Mouse (Mus musculus): ENCODE results near the gene Sec16b.

Sec16b gene

GRCm38 (mm10) chr1:157506522-157506921, at the start of gene Sec16b:
Gene Sec16b, plus strand, starts transcription at chr1:157506728.
- DNase-seq (ENCODE audit: low spot score) = peak; percentile 41

GRCm38 (mm10) chr1:157457789-157458188, 48.7 kb upstream of the Sec16b start:
- no peak for DNase-seq (ENCODE audit: low spot score)

- peak; percentile 79 for DNase-seq (ENCODE audit: low spot score)
Measured at GRCm38 (mm10) chr1:157458421-157459208, 47.9 kb upstream of the Sec16b start, which contains the start of gene Cryzl2. Gene Cryzl2, plus strand, starts transcription at chr1:157458577.

GRCm38 (mm10) chr1:157459904-157460303, 46.6 kb upstream of the Sec16b start:
- peak; percentile 23 for DNase-seq (ENCODE audit: low spot score)

GRCm38 (mm10) chr1:157461276-157461675, 45.3 kb upstream of the Sec16b start:
- DNase-seq (ENCODE audit: low spot score) = no peak

- DNase-seq (ENCODE audit: low spot score) = no peak
Measured at GRCm38 (mm10) chr1:157462336-157462735, 44.2 kb upstream of the Sec16b start.

GRCm38 (mm10) chr1:157465194-157465593, 41.3 kb upstream of the Sec16b start:
- peak; percentile 31 for DNase-seq (ENCODE audit: low spot score)

GRCm38 (mm10) chr1:157467866-157468265, 38.7 kb upstream of the Sec16b start:
- no peak for DNase-seq (ENCODE audit: low spot score)

- no peak for DNase-seq (ENCODE audit: low spot score)
Measured at GRCm38 (mm10) chr1:157470761-157471386, 35.7 kb upstream of the Sec16b start.

GRCm38 (mm10) chr1:157472716-157473115, 33.8 kb upstream of the Sec16b start:
- DNase-seq (ENCODE audit: low spot score) = no peak

- no peak for DNase-seq (ENCODE audit: low spot score)
Measured at GRCm38 (mm10) chr1:157474865-157475264, 31.7 kb upstream of the Sec16b start.

- DNase-seq (ENCODE audit: low spot score) = no peak
Measured at GRCm38 (mm10) chr1:157476231-157476630, 30.3 kb upstream of the Sec16b start.

GRCm38 (mm10) chr1:157480090-157480489, 26.4 kb upstream of the Sec16b start:
- no peak for DNase-seq (ENCODE audit: low spot score)

GRCm38 (mm10) chr1:157480901-157481300, 25.6 kb upstream of the Sec16b start:
- no peak for DNase-seq (ENCODE audit: low spot score)

- no peak for DNase-seq (ENCODE audit: low spot score)
Measured at GRCm38 (mm10) chr1:157481666-157482065, 24.9 kb upstream of the Sec16b start.

GRCm38 (mm10) chr1:157484161-157484560, 22.4 kb upstream of the Sec16b start:
- no peak for DNase-seq (ENCODE audit: low spot score)

- DNase-seq (ENCODE audit: low spot score) = no peak
Measured at GRCm38 (mm10) chr1:157500657-157501056, 5.9 kb upstream of the Sec16b start.

GRCm38 (mm10) chr1:157501352-157501945, 5.1 kb upstream of the Sec16b start:
- DNase-seq (ENCODE audit: low spot score) = no peak

GRCm38 (mm10) chr1:157503071-157503470, 3.5 kb upstream of the Sec16b start:
- DNase-seq (ENCODE audit: low spot score) = no peak

GRCm38 (mm10) chr1:157506995-157507595, 567 bp downstream of the Sec16b start:
- no peak for DNase-seq (ENCODE audit: low spot score)

GRCm38 (mm10) chr1:157507814-157508213, 1.3 kb downstream of the Sec16b start:
- DNase-seq (ENCODE audit: low spot score) = peak; percentile 38

- no peak for DNase-seq (ENCODE audit: low spot score)
Measured at GRCm38 (mm10) chr1:157512690-157513448, 6.3 kb downstream of the Sec16b start.
